Mouse (Mus musculus): Measurements from ENCODE around the gene Cox17.

GRCm38 (mm10) chr16:38352031-38352430 lies 5.2 kb downstream of the Cox17 start:
- TF ChIP-seq CTCF (IDR thresholded peaks at IDR 0.05; ENCODE audit: control insufficient read depth, insufficient read depth, insufficient replicate concordance, low read depth, low read length): no peak
- TF ChIP-seq POLR2A (IDR thresholded peaks at IDR 0.05; ENCODE audit: control insufficient read depth, low read depth, low read length): no peak

All from testis, adult 2 months (tissue).